Mouse (Mus musculus): ENCODE measurements around the gene Hmcn1.

GRCm38 (mm10) chr1:150631856-150632171 is 361.4 kb downstream of the Hmcn1 start:
- TF ChIP-seq CTCF (IDR thresholded peaks at IDR 0.05; ENCODE audit: low read depth, low read length) (no peak), GATA1 (IDR thresholded peaks at IDR 0.05; ENCODE audit: borderline replicate concordance, low read length) (no peak), POLR2AphosphoS5 (IDR thresholded peaks at IDR 0.05; ENCODE audit: insufficient replicate concordance, low read depth, low read length) (no peak)
